Mouse (Mus musculus) small intestine, adult 2 months (tissue): ENCODE measurements around the gene Metap1.

Experiments
- CTCF ChIP-seq: fragments of 200-500 bp; IDR thresholded peaks from 2 replicates; pipeline ENCODE4 v1.5.1; 2012; ENCODE audit warnings: low read depth, mild to moderate bottlenecking, control low read depth, inconsistent platforms, low read length, moderate library complexity, mixed read lengths; ENCODE audit not compliant: insufficient replicate concordance, insufficient read length; ENCODE audit errors: extremely low read depth
- POLR2A ChIP-seq: fragments of 200-500 bp; IDR thresholded peaks from 2 replicates; pipeline ENCODE4 v1.6.1; 2012; ENCODE audit warnings: low read depth, mild to moderate bottlenecking, control low read depth, inconsistent platforms, low read length, moderate library complexity

GRCm38 (mm10) chr3:138515656-138516370, 26.5 kb upstream of the Metap1 start:
- TF ChIP-seq CTCF: no peak
- TF ChIP-seq POLR2A: no peak
